Mouse (Mus musculus) ES-E14 (cell line): Measurements from ENCODE around the gene Umps. TPM values are rescaled to one million over a fixed set of nuclear protein-coding genes. Genes with fewer than 3 reads are reported as not detected.

Experiments used
- DNase-seq: peaks from one replicate; pipeline ENCODE4 v3.0.0-alpha.2; 2013; ENCODE audit warnings: low read depth, low spot score
- H3K27ac ChIP-seq: 2 replicates; pipeline ENCODE4 v1.5.1; 2012; ENCODE audit warnings: low read depth, mild to moderate bottlenecking, low read length, moderate library complexity, mixed read lengths; ENCODE audit not compliant: poor library complexity, insufficient read depth, severe bottlenecking
- H3K36me3 ChIP-seq: 2 replicates; pipeline ENCODE4 v1.6.1; 2012; ENCODE audit warnings: mild to moderate bottlenecking, low read length, moderate library complexity, mixed read lengths; ENCODE audit not compliant: control insufficient read depth, poor library complexity, insufficient read depth, severe bottlenecking
- H3K4me1 ChIP-seq, 2 experiments: fragments of 150-350 bp in 1 of 2; sonication (generic) in 1 of 2; 2 replicates each; pipeline ENCODE4 v1.6.1; 2012; ENCODE audit warnings: low read length in 2 of 2, mild to moderate bottlenecking in 1 of 2, mixed read lengths in 1 of 2; ENCODE audit not compliant: control insufficient read depth in 2 of 2, insufficient read depth in 2 of 2, poor library complexity in 1 of 2
- H3K4me3 ChIP-seq, 2 experiments: fragments of 150-350 bp in 1 of 2; sonication (generic) in 1 of 2; 2 replicates each; pipeline ENCODE4 v1.5.1; 2012; ENCODE audit warnings: low read length in 2 of 2, low read depth in 1 of 2, mild to moderate bottlenecking in 1 of 2, mixed read lengths in 1 of 2; ENCODE audit not compliant: insufficient read depth in 1 of 2, poor library complexity in 1 of 2, severe bottlenecking in 1 of 2
- H3K9ac ChIP-seq: 2 replicates; pipeline ENCODE4 v1.6.1; 2012; ENCODE audit warnings: low read depth, mild to moderate bottlenecking, low read length, mixed read lengths; ENCODE audit not compliant: poor library complexity, insufficient read depth, severe bottlenecking
- H3K9me3 ChIP-seq: fragments of 150-350 bp; sonication (generic); 2 replicates; pipeline ENCODE4 v1.6.1; 2012; ENCODE audit warnings: low read depth, mild to moderate bottlenecking, low read length; ENCODE audit not compliant: control insufficient read depth, insufficient read depth
- CHD2 ChIP-seq: IDR thresholded peaks from 2 replicates; pipeline ENCODE4 v1.6.1; 2014; ENCODE audit warnings: mild to moderate bottlenecking, low read depth, low read length, inconsistent platforms
- HCFC1 ChIP-seq: IDR thresholded peaks from 2 replicates; pipeline ENCODE4 v1.6.1; 2012; ENCODE audit warnings: low read length, inconsistent platforms, borderline replicate concordance; ENCODE audit not compliant: insufficient read depth
- MAFK ChIP-seq: IDR thresholded peaks from 2 replicates; pipeline ENCODE4 v1.6.1; 2014; ENCODE audit warnings: mild to moderate bottlenecking, low read depth, low read length, inconsistent platforms; ENCODE audit not compliant: insufficient read depth
- ZC3H11A ChIP-seq: IDR thresholded peaks from 2 replicates; pipeline ENCODE4 v1.6.1; 2012; ENCODE audit warnings: low read depth, mild to moderate bottlenecking, inconsistent platforms, low read length, borderline replicate concordance
- ZNF384 ChIP-seq: IDR thresholded peaks from 2 replicates; pipeline ENCODE4 v1.6.1; 2012; ENCODE audit warnings: low read depth, low read length, inconsistent platforms
- in situ Hi-C, 2 experiments: fragments of 600-800 bp; cut with MboI; formaldehyde crosslinking; loops; one replicate each; pipeline ENCODE4 v1.15.1; 2025; ENCODE audit warnings: low sequenced_read_pairs in 2 of 2, inconsistent platforms in 1 of 2; ENCODE audit not compliant: unreplicated experiment in 2 of 2
- total RNA-seq: library from RNA; depleted of rRNA; stranded (reverse); fragments of 300-350 nt; gene quantifications from 2 replicates; pipeline ENCODE4 v1.2.3, GENCODE M21; 2012

Gene Umps
- total RNA-seq, 1 experiment, result 81.2 TPM

GRCm38 (mm10) chr16:33979855-33980254 is 13.0 kb upstream of the Umps start:
- Histone ChIP-seq H3K4me3 (no peak overlapping the region), H3K27ac (no peak overlapping the region; the same call in 1 of the 2 replicates), H3K9ac (no peak overlapping the region), H3K4me1 (peaks cover 5 to 6% of the 10 kb centered on the region in 2 experiments), H3K9me3 (no peaks in the 10 kb centered on the region), H3K36me3 (no peaks in the 10 kb centered on the region)
- no peak for DNase-seq
- in situ Hi-C loops, result no loop called here
- TF ChIP-seq MAFK (peak; percentile 96), ZC3H11A (no peak), CHD2 (peak; percentile 52; the same call in 1 of the 2 replicates), HCFC1 (no peak)

GRCm38 (mm10) chr16:33967283-33967640 is 424 bp upstream of the Umps start:
- H3K9me3 ChIP-seq, result no peaks in the 10 kb centered on the region
- H3K36me3 ChIP-seq, result peaks cover 14% of the 10 kb centered on the region
- H3K4me3 ChIP-seq, result peak overlapping the region in 1 of 2 experiments; percentile 92; a peak in 2 of 4 replicates
- H3K9ac ChIP-seq, result no peak overlapping the region
- in situ Hi-C loops, result no loop called here
- no peak for DNase-seq
- H3K4me1 ChIP-seq, result peaks cover 2 to 4% of the 10 kb centered on the region in 2 experiments; a peak in 2 of 4 replicates
- 0 out of 2 replicates have a peak, but pooled peaks have one; percentile 8 for TF ChIP-seq ZC3H11A
- TF ChIP-seq CHD2, result no peak
- no peak for TF ChIP-seq MAFK
- 0 out of 2 replicates have a peak, but pooled peaks have one; percentile 37 for TF ChIP-seq ZNF384
- TF ChIP-seq HCFC1, result no peak
- H3K27ac ChIP-seq, result no peak overlapping the region

- peaks cover 25% of the 10 kb centered on the region for H3K36me3 ChIP-seq
- no peaks in the 10 kb centered on the region for H3K9me3 ChIP-seq
- 0 out of 2 replicates have a peak overlapping the region, but pooled peaks have one; percentile 24 for H3K27ac ChIP-seq
- DNase-seq, result no peak
- TF ChIP-seq ZNF384, result no peak
- no peak for TF ChIP-seq CHD2
- no peak for TF ChIP-seq ZC3H11A
- in situ Hi-C loops, result no loop called here
- H3K4me3 ChIP-seq, result peak overlapping the region; percentile 81 to 92
- peaks cover 2 to 4% of the 10 kb centered on the region in 2 experiments; a peak in 2 of 4 replicates for H3K4me1 ChIP-seq
- peak overlapping the region; percentile 90 for H3K9ac ChIP-seq
Observed at GRCm38 (mm10) chr16:33965878-33966537, 830 bp downstream of the Umps start.

DNA sequence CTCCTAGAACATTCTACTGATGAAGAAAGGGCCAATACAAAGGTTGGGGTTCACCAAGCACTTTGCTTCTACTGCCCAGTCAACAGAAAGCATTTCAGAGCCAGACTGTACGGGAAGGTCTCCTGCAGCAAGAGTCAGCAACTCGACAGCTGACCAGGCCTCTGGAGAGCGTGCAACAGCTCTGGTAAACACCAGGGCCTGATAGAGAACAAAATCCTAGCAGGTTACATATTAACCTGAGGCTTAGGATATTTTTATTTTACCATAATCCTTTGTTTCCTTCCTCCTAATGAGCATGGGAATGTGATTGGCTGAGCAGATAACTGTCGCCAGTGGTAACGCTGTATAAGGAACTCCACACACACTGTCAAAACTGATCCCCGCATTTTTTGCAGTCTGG is 3.3 kb downstream of the Umps start:
- H3K4me3 ChIP-seq, result no peak overlapping the region
- peaks cover 45% of the 10 kb centered on the region for H3K36me3 ChIP-seq
- H3K4me1 ChIP-seq, result peaks cover 2 to 4% of the 10 kb centered on the region in 2 experiments; a peak in 2 of 4 replicates
- no peak for DNase-seq
- no peak overlapping the region for H3K27ac ChIP-seq
- in situ Hi-C loops, result no loop called here
- no peak overlapping the region for H3K9ac ChIP-seq
- TF ChIP-seq CHD2 (no peak), ZC3H11A (no peak), ZNF384 (no peak), MAFK (no peak), HCFC1 (no peak)
- no peaks in the 10 kb centered on the region for H3K9me3 ChIP-seq

DNA sequence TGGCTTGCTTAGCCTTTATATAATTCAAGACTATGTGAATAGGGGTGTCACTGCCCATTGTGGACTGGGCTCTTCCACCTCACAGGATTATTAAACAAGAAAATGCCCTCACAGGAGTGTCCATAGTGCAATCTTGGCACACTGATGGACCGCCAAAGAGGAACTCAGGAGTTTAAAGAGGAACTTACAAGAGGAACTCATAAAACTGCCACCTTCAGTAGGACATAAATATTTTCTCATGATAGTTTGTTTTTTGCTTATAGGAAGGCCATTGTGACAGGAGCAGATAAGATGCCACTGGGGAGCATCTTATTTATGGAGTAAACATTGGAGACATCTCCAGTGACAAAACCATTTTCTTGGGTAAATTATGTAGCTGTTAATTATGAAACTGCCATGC is 12.0 kb downstream of the Umps start:
- peaks cover 42% of the 10 kb centered on the region for H3K36me3 ChIP-seq

More for the DNA sequence above, 12.0 kb downstream of the Umps start:
- Histone ChIP-seq H3K9me3 (no peaks in the 10 kb centered on the region), H3K27ac (no peak overlapping the region), H3K4me1 (no peaks in the 10 kb centered on the region), H3K4me3 (no peak overlapping the region), H3K9ac (no peak overlapping the region)
- in situ Hi-C loops, result loop anchor here in 1 of 2 experiments (5.0 kb wide), 1 partner anchor 132 kb away; no protein-coding TSS in a partner anchor
- no peak for DNase-seq
- no peak for TF ChIP-seq HCFC1
- no peak for TF ChIP-seq ZNF384
